Comparison of ENCODE assay signal across 16 mouse cellular contexts in the genomic region with DNA sequence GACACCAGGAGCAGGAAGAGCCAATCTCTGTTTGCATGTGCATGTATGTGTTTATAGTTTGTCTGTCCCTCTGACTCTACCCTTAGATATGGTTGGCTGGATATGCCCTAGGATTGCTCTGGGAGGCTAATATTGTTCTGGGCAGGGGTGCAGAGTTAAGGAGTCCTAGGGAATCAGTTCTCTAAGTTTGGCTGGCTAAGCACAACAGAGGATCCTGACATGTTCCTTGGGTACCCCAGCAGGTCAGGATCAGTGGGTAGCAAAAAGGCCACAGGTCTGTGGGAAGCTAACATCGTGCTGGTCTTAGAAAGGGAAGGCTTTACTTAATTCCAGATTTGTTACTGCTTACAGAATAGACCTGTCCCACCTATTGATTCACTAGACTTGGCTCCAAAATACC. TPM values are rescaled to one million over a fixed set of nuclear protein-coding genes. Genes with fewer than 3 reads are reported as not detected.
A peak's percentile ranks its signal among the peaks of the same experiment; 100 is the strongest.
DNase-seq lines count a peak whose midpoint lies in the region; ATAC-seq lines count a peak whose summit lies in the region.
"Had no signal": no experiment of that assay in that cellular context is flagged by ENCODE, and none has a peak within 500 bp of the region (broad histone marks: within the 10 kb centered on the region; RNA-seq: fewer than 3 reads in every experiment).

No protein-coding gene starts in this region.

- no peak overlapping the region for H3K4me3 ChIP-seq in heart, embryonic 15.5 days
- H3K4me3 ChIP-seq in neural tube, embryonic 15.5 days (replicated peaks), result no peak overlapping the region
- no peak overlapping the region for H3K4me3 ChIP-seq in stomach, embryonic 16.5 days (replicated peaks; ENCODE audit: low read length)
- H3K4me3 ChIP-seq: embryonic facial prominence, embryonic 12.5 days had no signal

- H3K36me3 ChIP-seq in heart, embryonic 15.5 days, result peaks cover 10% of the 10 kb centered on the region; the same call in 1 of the 2 replicates
- peaks cover 16% of the 10 kb centered on the region for H3K36me3 ChIP-seq in neural tube, embryonic 15.5 days
- 0 out of 2 replicates have a peak, but pooled peaks cover 4% of the 10 kb centered on the region for H3K36me3 ChIP-seq in stomach, embryonic 16.5 days (ENCODE audit: control insufficient read depth, insufficient read depth, low read length)

- WGBS in heart, embryonic 15.5 days, result 94% methylated on average over 1 of the region's 1 CpGs
- 91% methylated on average over 1 of the region's 1 CpGs for WGBS in neural tube, embryonic 15.5 days
- 81% methylated on average over 1 of the region's 1 CpGs for WGBS in stomach, embryonic 16.5 days

- no peaks in the 10 kb centered on the region for H3K27me3 ChIP-seq in heart, embryonic 15.5 days
- no peaks in the 10 kb centered on the region for H3K27me3 ChIP-seq in neural tube, embryonic 15.5 days (replicated peaks)
- H3K27me3 ChIP-seq in stomach, embryonic 16.5 days (ENCODE audit: control insufficient read depth, insufficient read depth, low read length), result no peaks in the 10 kb centered on the region
- H3K27me3 ChIP-seq: embryonic facial prominence, embryonic 12.5 days; forebrain, embryonic 13.5 days had no signal

- DNase-seq in cerebellum, adult 11-12 months, result peak; percentile 20
- DNase-seq in cerebellum, adult 11 months, result no peak
- DNase-seq in heart, adult 8-10 months (ENCODE audit: low spot score), result no peak
- peak; percentile 5 for DNase-seq in neural tube, embryonic 10.5 days (ENCODE audit: extremely low spot score, low spot score)
- DNase-seq: adrenal gland, postnatal 36 days; layer of hippocampus, postnatal 36 days; left cerebral cortex, postnatal 4 days; midbrain, embryonic 14.5 days; right cerebral cortex, adult 18-20 months had no signal

- H3K27ac ChIP-seq in heart, embryonic 15.5 days, result 0 out of 2 replicates have a peak overlapping the region, but pooled peaks have one; percentile 48
- no peak overlapping the region for H3K27ac ChIP-seq in neural tube, embryonic 15.5 days (replicated peaks)
- H3K27ac ChIP-seq in stomach, embryonic 16.5 days (ENCODE audit: low read length), result no peak overlapping the region
- H3K27ac ChIP-seq: embryonic facial prominence, embryonic 12.5 days; forebrain, embryonic 13.5 days had no signal

- no peak for ATAC-seq in heart, embryonic 15.5 days (replicated peaks; ENCODE audit: insufficient number of reproducible peaks, insufficient read depth, low FRiP score, low read depth)
- no peak for ATAC-seq in neural tube, embryonic 15.5 days (ENCODE audit: low FRiP score)
- ATAC-seq in stomach, embryonic 16.5 days (ENCODE audit: insufficient read depth, low FRiP score), result no peak
- no peak for ATAC-seq in activated CD4-positive, CD25-positive, alpha-beta regulatory T cell, adult 4 months
- ATAC-seq: forebrain, embryonic 13.5 days; hindbrain, embryonic 16.5 days had no signal

- no peak overlapping the region for H3K9ac ChIP-seq in heart, embryonic 15.5 days
- H3K9ac ChIP-seq in neural tube, embryonic 15.5 days (replicated peaks), result no peak overlapping the region
- 0 out of 2 replicates have a peak overlapping the region, but pooled peaks have one; percentile 73 for H3K9ac ChIP-seq in stomach, embryonic 16.5 days (ENCODE audit: low read length)
- H3K9ac ChIP-seq: forebrain, embryonic 13.5 days had no signal

- peaks cover 39% of the 10 kb centered on the region for H3K4me1 ChIP-seq in heart, embryonic 15.5 days (replicated peaks)
- H3K4me1 ChIP-seq in neural tube, embryonic 15.5 days, result peaks cover 57% of the 10 kb centered on the region
- H3K4me1 ChIP-seq in stomach, embryonic 16.5 days (ENCODE audit: control insufficient read depth, insufficient read depth, low read length), result peaks cover 34% of the 10 kb centered on the region

- H3K9me3 ChIP-seq in heart, embryonic 15.5 days (replicated peaks), result no peaks in the 10 kb centered on the region
- H3K9me3 ChIP-seq in neural tube, embryonic 15.5 days (replicated peaks), result no peaks in the 10 kb centered on the region
- no peaks in the 10 kb centered on the region for H3K9me3 ChIP-seq in stomach, embryonic 16.5 days (replicated peaks; ENCODE audit: control insufficient read depth, low read length)
- H3K9me3 ChIP-seq: embryonic facial prominence, embryonic 12.5 days; forebrain, embryonic 13.5 days had no signal

- H3K4me2 ChIP-seq in heart, embryonic 15.5 days, result 0 out of 2 replicates have a peak overlapping the region, but pooled peaks have one; percentile 90
- H3K4me2 ChIP-seq in neural tube, embryonic 15.5 days, result no peak overlapping the region
- no peak overlapping the region for H3K4me2 ChIP-seq in stomach, embryonic 16.5 days (ENCODE audit: low read depth, low read length)

RNA-seq across cellular contexts. Expression of gene Uckl1, which starts 5.0 kb away (rescaled TPM):
- 61.8 and 71.6 TPM in 2 replicates for polyA plus RNA-seq in heart, embryonic 15.5 days (2015; fragmentation: Nextera tagmentation; extraction: Ambion mirVana)
- total RNA-seq in heart, adult 8-10 months (2022), result 10 to 100 TPM; 26.8 to 39.2 (median 35.0) TPM
- polyA plus RNA-seq in neural tube, embryonic 15.5 days (2015; fragmentation: Nextera tagmentation; extraction: Ambion mirVana), result 65.6 and 66.7 TPM in 2 replicates
- 70.9 and 83.3 TPM in 2 replicates for polyA plus RNA-seq in stomach, embryonic 16.5 days (2015; fragmentation: Nextera tagmentation; extraction: Ambion mirVana)
- polyA plus RNA-seq in activated CD4-positive, CD25-positive, alpha-beta regulatory T cell, adult 4 months (2017; shearing (Covaris generic)), result 100 to 1,000 TPM; 111 to 136 TPM

RNA-seq across cellular contexts. Expression of gene Prpf6, which starts 12.0 kb away (rescaled TPM):
- polyA plus RNA-seq in heart, embryonic 15.5 days (2015; fragmentation: Nextera tagmentation; extraction: Ambion mirVana), result 38.9 and 45.5 TPM in 2 replicates
- 10 to 100 TPM; 34.3 to 42.6 (median 35.0) TPM for total RNA-seq in heart, adult 8-10 months (2022)
- polyA plus RNA-seq in neural tube, embryonic 15.5 days (2015; fragmentation: Nextera tagmentation; extraction: Ambion mirVana), result 58.2 and 61.1 TPM in 2 replicates
- 58.9 and 59.1 TPM in 2 replicates for polyA plus RNA-seq in stomach, embryonic 16.5 days (2015; fragmentation: Nextera tagmentation; extraction: Ambion mirVana)
- 10 to 100 TPM; 69.3 to 69.5 TPM for polyA plus RNA-seq in activated CD4-positive, CD25-positive, alpha-beta regulatory T cell, adult 4 months (2017; shearing (Covaris generic))

RNA-seq across cellular contexts. Expression of gene Zfp512b, which starts 12.9 kb away (rescaled TPM):
- polyA plus RNA-seq in heart, embryonic 15.5 days (2015; fragmentation: Nextera tagmentation; extraction: Ambion mirVana), result 23.1 and 35.8 TPM in 2 replicates
- 10 to 100 TPM; 11.0 to 18.7 (median 14.0) TPM for total RNA-seq in heart, adult 8-10 months (2022)
- polyA plus RNA-seq in neural tube, embryonic 15.5 days (2015; fragmentation: Nextera tagmentation; extraction: Ambion mirVana), result 68.1 and 87.0 TPM in 2 replicates
- polyA plus RNA-seq in stomach, embryonic 16.5 days (2015; fragmentation: Nextera tagmentation; extraction: Ambion mirVana), result 32.6 and 33.8 TPM in 2 replicates
- 10 to 100 TPM; 20.3 to 26.9 TPM for polyA plus RNA-seq in activated CD4-positive, CD25-positive, alpha-beta regulatory T cell, adult 4 months (2017; shearing (Covaris generic))

RNA-seq across cellular contexts. Expression of gene Samd10, which starts 19.3 kb away (rescaled TPM):
- 9.6 and 14.9 TPM in 2 replicates for polyA plus RNA-seq in heart, embryonic 15.5 days (2015; fragmentation: Nextera tagmentation; extraction: Ambion mirVana)
- total RNA-seq in heart, adult 8-10 months (2022), result 1 to 10 TPM; 1.2 to 1.6 (median 1.5) TPM
- polyA plus RNA-seq in neural tube, embryonic 15.5 days (2015; fragmentation: Nextera tagmentation; extraction: Ambion mirVana), result 164 and 191 TPM in 2 replicates
- 25.7 and 26.7 TPM in 2 replicates for polyA plus RNA-seq in stomach, embryonic 16.5 days (2015; fragmentation: Nextera tagmentation; extraction: Ambion mirVana)
- 10 to 100 TPM in 1 of 2 experiments, 1 to 10 TPM in 1; 8.7 to 12.5 TPM for polyA plus RNA-seq in activated CD4-positive, CD25-positive, alpha-beta regulatory T cell, adult 4 months (2017; shearing (Covaris generic))

RNA-seq across cellular contexts. Expression of gene Dnajc5, which starts 59.4 kb away (rescaled TPM):
- 70.3 and 83.3 TPM in 2 replicates for polyA plus RNA-seq in heart, embryonic 15.5 days (2015; fragmentation: Nextera tagmentation; extraction: Ambion mirVana)
- total RNA-seq in heart, adult 8-10 months (2022), result 10 to 100 TPM; 57.8 to 71.4 (median 65.0) TPM
- polyA plus RNA-seq in neural tube, embryonic 15.5 days (2015; fragmentation: Nextera tagmentation; extraction: Ambion mirVana), result 242 and 263 TPM in 2 replicates
- polyA plus RNA-seq in stomach, embryonic 16.5 days (2015; fragmentation: Nextera tagmentation; extraction: Ambion mirVana), result 77.5 and 84.9 TPM in 2 replicates
- polyA plus RNA-seq in activated CD4-positive, CD25-positive, alpha-beta regulatory T cell, adult 4 months (2017; shearing (Covaris generic)), result 10 to 100 TPM; 36.9 to 37.1 TPM

Comparison
In these comparisons a context has a peak if more than half of its experiments do, and no peak if none do; other contexts are left out.
1. DNase-seq: peak in cerebellum, adult 11-12 months (single experiment) and neural tube, embryonic 10.5 days (single experiment); none in cerebellum, adult 11 months (single experiment) and heart, adult 8-10 months (single experiment).